In genomic region chr8:128551421-128552139, GRCm38 (mm10) we compare ENCODE assay signal across 8 mouse cellular contexts.
DNase-seq lines count a peak whose midpoint lies in the region; ATAC-seq lines count a peak whose summit lies in the region.

No protein-coding gene starts in this region.

- H3K27ac ChIP-seq in hindbrain, embryonic 11.5 days (ENCODE audit: low read depth, low read length), result no peak overlapping the region
- H3K27ac ChIP-seq in hindbrain, embryonic 13.5 days, result no peak overlapping the region
- no peak overlapping the region for H3K27ac ChIP-seq in forebrain, embryonic 12.5 days
- H3K27ac ChIP-seq in hindbrain, embryonic 14.5 days, result no peak overlapping the region

- no peaks in the 10 kb centered on the region for H3K4me1 ChIP-seq in hindbrain, embryonic 11.5 days (replicated peaks; ENCODE audit: control insufficient read depth, insufficient read depth, low read length)
- H3K4me1 ChIP-seq in hindbrain, embryonic 13.5 days (replicated peaks), result peaks cover 5% of the 10 kb centered on the region
- no peaks in the 10 kb centered on the region for H3K4me1 ChIP-seq in forebrain, embryonic 12.5 days
- H3K4me1 ChIP-seq in hindbrain, embryonic 14.5 days (replicated peaks; ENCODE audit: control insufficient read depth, insufficient read depth, low read length), result no peaks in the 10 kb centered on the region

- H3K9me3 ChIP-seq in hindbrain, embryonic 11.5 days (ENCODE audit: control insufficient read depth, low read length), result no peaks in the 10 kb centered on the region
- H3K9me3 ChIP-seq in hindbrain, embryonic 13.5 days, result no peaks in the 10 kb centered on the region
- H3K9me3 ChIP-seq in forebrain, embryonic 12.5 days, result no peaks in the 10 kb centered on the region
- H3K9me3 ChIP-seq in hindbrain, embryonic 14.5 days (ENCODE audit: control insufficient read depth, low read length), result no peaks in the 10 kb centered on the region

- WGBS in hindbrain, embryonic 11.5 days, result 57% methylated on average over 15 of the region's 15 CpGs
- WGBS in hindbrain, embryonic 13.5 days, result 51% methylated on average over 15 of the region's 15 CpGs
- WGBS in forebrain, embryonic 12.5 days, result 51% methylated on average over 15 of the region's 15 CpGs
- 45% methylated on average over 15 of the region's 15 CpGs for WGBS in hindbrain, embryonic 14.5 days

- intact Hi-C loops in left cerebral cortex, postnatal 10 days (cut with DNase I), result no loop called here

- H3K27me3 ChIP-seq in hindbrain, embryonic 11.5 days (ENCODE audit: control insufficient read depth, insufficient read depth, low read length), result no peaks in the 10 kb centered on the region
- H3K27me3 ChIP-seq in hindbrain, embryonic 13.5 days, result no peaks in the 10 kb centered on the region
- no peaks in the 10 kb centered on the region for H3K27me3 ChIP-seq in forebrain, embryonic 12.5 days
- H3K27me3 ChIP-seq in hindbrain, embryonic 14.5 days (ENCODE audit: control insufficient read depth, insufficient read depth, low read length), result no peaks in the 10 kb centered on the region

- no peak overlapping the region for H3K4me2 ChIP-seq in hindbrain, embryonic 11.5 days (replicated peaks; ENCODE audit: low read depth, low read length)
- H3K4me2 ChIP-seq in hindbrain, embryonic 13.5 days, result no peak overlapping the region
- no peak overlapping the region for H3K4me2 ChIP-seq in forebrain, embryonic 12.5 days
- H3K4me2 ChIP-seq in hindbrain, embryonic 14.5 days (replicated peaks), result no peak overlapping the region

- H3K36me3 ChIP-seq in hindbrain, embryonic 11.5 days (ENCODE audit: control insufficient read depth, insufficient read depth, low read length), result no peaks in the 10 kb centered on the region
- H3K36me3 ChIP-seq in hindbrain, embryonic 13.5 days, result no peaks in the 10 kb centered on the region
- H3K36me3 ChIP-seq in forebrain, embryonic 12.5 days (replicated peaks), result no peaks in the 10 kb centered on the region
- H3K36me3 ChIP-seq in hindbrain, embryonic 14.5 days (replicated peaks; ENCODE audit: control insufficient read depth, insufficient read depth), result no peaks in the 10 kb centered on the region

- DNase-seq in hindbrain, embryonic 11.5 days (ENCODE audit: low spot score), result peak; percentile 77
- DNase-seq in c-Kit-positive CD71-positive TER-119-negative erythroid progenitor cells, embryonic 14.5 days (ENCODE audit: low read depth), result peak; percentile 33
- peak; percentile 83 for DNase-seq in hindbrain, embryonic 14.5 days (ENCODE audit: low spot score)
- peak; percentile 53 to 71 for DNase-seq in left cerebral cortex, postnatal 10 days (ENCODE audit: extremely low spot score in 1 of 2, low spot score in 2 of 2)
- peak; percentile 79 for DNase-seq in naive thymus-derived CD4-positive, alpha-beta T cell, adult 2 months (ENCODE audit: low read depth)
- peak; percentile 29 to 54 for DNase-seq in spleen, postnatal 14 days (ENCODE audit: low spot score in 2 of 2)

- no peak overlapping the region for H3K9ac ChIP-seq in hindbrain, embryonic 11.5 days (ENCODE audit: low read depth, low read length)
- no peak overlapping the region for H3K9ac ChIP-seq in hindbrain, embryonic 13.5 days
- no peak overlapping the region for H3K9ac ChIP-seq in forebrain, embryonic 12.5 days
- H3K9ac ChIP-seq in hindbrain, embryonic 14.5 days, result no peak overlapping the region

- no peak overlapping the region for H3K4me3 ChIP-seq in hindbrain, embryonic 11.5 days (ENCODE audit: low read depth, low read length)
- no peak overlapping the region for H3K4me3 ChIP-seq in hindbrain, embryonic 13.5 days
- no peak overlapping the region for H3K4me3 ChIP-seq in forebrain, embryonic 12.5 days (replicated peaks)
- H3K4me3 ChIP-seq in hindbrain, embryonic 14.5 days (replicated peaks; ENCODE audit: low read length), result no peak overlapping the region

- ATAC-seq in hindbrain, embryonic 11.5 days (ENCODE audit: low FRiP score), result no peak
- ATAC-seq in hindbrain, embryonic 13.5 days (ENCODE audit: low FRiP score), result no peak
- ATAC-seq in forebrain, embryonic 12.5 days (ENCODE audit: low FRiP score), result 0 out of 2 replicates have a peak, but pooled peaks have one; percentile 30
- ATAC-seq in hindbrain, embryonic 14.5 days (ENCODE audit: low FRiP score), result peak; percentile 40; the same call in 1 of the 2 replicates

Comparison
In these comparisons a context has a peak if more than half of its experiments do, and no peak if none do; other contexts are left out.
1. ATAC-seq: peak in forebrain, embryonic 12.5 days (single experiment) and hindbrain, embryonic 14.5 days (single experiment); none in hindbrain, embryonic 11.5 days (single experiment) and hindbrain, embryonic 13.5 days (single experiment).
2. DNase-seq: peak in every context shown above with its lines; median percentile 83 in hindbrain, embryonic 14.5 days; 79 in naive thymus-derived CD4-positive, alpha-beta T cell, adult 2 months; 77 in hindbrain, embryonic 11.5 days; 62 in left cerebral cortex, postnatal 10 days; 42 in spleen, postnatal 14 days; 33 in c-Kit-positive CD71-positive TER-119-negative erythroid progenitor cells, embryonic 14.5 days.